Mouse (Mus musculus) C2C12 (cell line): ENCODE results near the gene Lrmda. TPM values are rescaled to one million over a fixed set of nuclear protein-coding genes. Genes with fewer than 3 reads are reported as not detected.

Experiments used
- H3K27me3 ChIP-seq: one replicate; pipeline ENCODE4 v1.6.1; 2011; ENCODE audit not compliant: control insufficient read depth, insufficient read depth, insufficient read length
- H3K36me3 ChIP-seq: one replicate; pipeline ENCODE4 v1.6.1; 2011; ENCODE audit not compliant: control insufficient read depth, insufficient read depth
- H3K4me3 ChIP-seq: one replicate; pipeline ENCODE4 v1.5.1; 2011; ENCODE audit warnings: mild to moderate bottlenecking, control low read depth; ENCODE audit not compliant: poor library complexity, insufficient read depth, severe bottlenecking
- H3K79me2 ChIP-seq: one replicate; pipeline ENCODE4 v1.6.1; 2011; ENCODE audit not compliant: control insufficient read depth, insufficient read depth
- H3K79me3 ChIP-seq: one replicate; pipeline ENCODE4 v1.6.1; 2011; ENCODE audit warnings: low read depth, control low read depth
- H3ac ChIP-seq: one replicate; pipeline ENCODE3; 2011; ENCODE audit warnings: low read depth; ENCODE audit not compliant: control insufficient read depth, insufficient read length
- CEBPB ChIP-seq: IDR thresholded peaks from one replicate; pipeline ENCODE4 v1.6.1; 2011; ENCODE audit warnings: low read depth, mild to moderate bottlenecking, control low read depth, moderate library complexity
- CTCF ChIP-seq: IDR thresholded peaks from one replicate; pipeline ENCODE4 v1.5.1; 2011; ENCODE audit not compliant: control insufficient read depth, insufficient read depth, insufficient read length
- FOSL1 ChIP-seq: IDR thresholded peaks from one replicate; pipeline ENCODE4 v1.8.0; 2011; ENCODE audit warnings: mild to moderate bottlenecking, low read length; ENCODE audit not compliant: poor library complexity, insufficient read depth, severe bottlenecking
- MAX ChIP-seq: IDR thresholded peaks from one replicate; pipeline ENCODE4 v1.6.1; 2011; ENCODE audit warnings: mild to moderate bottlenecking, control low read depth
- MYOD1 ChIP-seq: IDR thresholded peaks from one replicate; pipeline ENCODE4 v1.6.1; 2011; ENCODE audit warnings: low read depth; ENCODE audit not compliant: control insufficient read depth, insufficient read length
- MYOG ChIP-seq: IDR thresholded peaks from one replicate; pipeline ENCODE4 v1.6.1; 2011; ENCODE audit not compliant: control insufficient read depth, insufficient read length; ENCODE audit errors: extremely low read depth
- USF1 ChIP-seq: IDR thresholded peaks from one replicate; pipeline ENCODE4 v1.6.1; 2011; ENCODE audit warnings: low read depth, mild to moderate bottlenecking, control low read depth, moderate library complexity
- polyA plus RNA-seq: library from polyadenylated mRNA; unstranded; fragments of >200 nt; fragmentation: generic; extraction: Trizol; gene quantifications from one replicate; pipeline ENCODE4 v1.2.1, GENCODE M21; 2012; ENCODE audit warnings: missing spikeins

Lrmda gene
- polyA plus RNA-seq, 1 experiment = not detected

DNA sequence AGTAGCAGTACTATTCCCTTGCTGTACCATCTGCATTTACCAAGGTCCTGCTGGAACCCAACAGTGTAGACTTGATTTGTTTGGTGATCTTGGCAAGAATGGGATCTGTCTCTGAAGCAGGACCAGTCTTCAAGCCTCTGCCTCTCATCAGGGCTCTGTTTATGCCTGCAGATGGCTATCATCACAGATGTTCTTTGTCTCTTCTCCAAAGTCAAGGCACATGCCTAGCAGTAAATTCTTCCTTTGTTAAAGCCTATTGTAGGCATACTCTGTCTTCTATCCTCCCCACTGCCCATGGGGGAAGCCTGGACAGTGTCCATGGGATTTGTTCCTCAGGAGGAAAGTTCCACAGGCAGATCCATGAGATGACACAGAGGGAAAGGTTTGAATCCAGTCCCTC lies 930.0 kb downstream of the Lrmda start:
- H3K79me2 ChIP-seq = no peaks in the 10 kb centered on the region
- H3K27me3 ChIP-seq = no peaks in the 10 kb centered on the region
- no peak overlapping the region for H3K4me3 ChIP-seq
- no peaks in the 10 kb centered on the region for H3K79me3 ChIP-seq
- no peak for TF ChIP-seq MYOD1
- no peak for TF ChIP-seq USF1
- TF ChIP-seq CTCF = no peak
- TF ChIP-seq MAX = no peak
- no peak for TF ChIP-seq FOSL1
- TF ChIP-seq CEBPB = no peak
- no peak for TF ChIP-seq MYOG
- no peaks in the 10 kb centered on the region for H3K36me3 ChIP-seq
- H3ac ChIP-seq = no peak overlapping the region

DNA sequence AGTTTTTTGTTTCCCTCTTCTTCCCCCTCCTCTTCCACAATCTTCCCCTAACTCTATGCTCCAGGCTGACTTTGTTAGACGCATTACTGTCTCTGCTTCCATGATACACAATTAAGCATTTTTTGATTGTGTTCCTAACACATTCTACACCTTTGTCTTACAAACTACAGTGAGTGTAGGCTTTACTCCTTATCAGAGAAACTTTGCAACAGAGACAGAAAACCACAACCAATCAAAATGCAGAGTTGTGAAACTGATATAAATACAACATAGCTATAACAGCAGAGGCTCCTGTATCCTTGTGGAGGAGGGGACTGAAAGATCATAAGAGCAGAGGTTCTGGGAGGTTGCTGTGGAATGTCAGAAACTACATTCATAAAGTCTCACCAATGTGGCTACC lies 933.5 kb downstream of the Lrmda start:
- TF ChIP-seq FOSL1 = no peak
- TF ChIP-seq USF1 = no peak
- H3ac ChIP-seq = no peak overlapping the region
- no peaks in the 10 kb centered on the region for H3K79me3 ChIP-seq
- no peaks in the 10 kb centered on the region for H3K27me3 ChIP-seq
- H3K4me3 ChIP-seq = no peak overlapping the region
- H3K79me2 ChIP-seq = no peaks in the 10 kb centered on the region
- H3K36me3 ChIP-seq = no peaks in the 10 kb centered on the region

DNA sequence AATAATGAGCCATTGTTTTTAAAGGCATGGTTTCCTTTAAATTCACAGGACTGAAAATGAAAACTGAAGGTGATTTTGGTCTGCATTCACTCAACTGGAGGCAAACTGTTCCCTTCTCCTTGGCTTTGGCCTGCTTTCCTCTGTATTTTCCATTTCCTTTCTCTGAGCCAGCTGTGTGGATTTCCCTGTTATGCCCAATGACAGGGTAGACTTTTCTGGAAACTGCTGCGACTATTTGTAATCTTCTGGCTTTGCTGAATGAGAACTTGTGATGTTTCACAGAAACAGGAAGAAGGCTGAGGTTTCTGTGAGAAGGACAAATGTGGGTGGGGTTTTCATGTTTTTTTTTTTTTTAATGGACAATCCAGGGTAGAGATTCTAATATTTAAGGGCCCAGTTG lies 940.7 kb downstream of the Lrmda start:
- H3K79me3 ChIP-seq = no peaks in the 10 kb centered on the region
- TF ChIP-seq CEBPB (no peak), FOSL1 (no peak), USF1 (no peak), MYOG (no peak), MAX (no peak), CTCF (no peak), MYOD1 (no peak)
- no peak overlapping the region for H3K4me3 ChIP-seq
- no peaks in the 10 kb centered on the region for H3K27me3 ChIP-seq
- no peaks in the 10 kb centered on the region for H3K36me3 ChIP-seq
- no peak overlapping the region for H3ac ChIP-seq
- no peaks in the 10 kb centered on the region for H3K79me2 ChIP-seq

DNA sequence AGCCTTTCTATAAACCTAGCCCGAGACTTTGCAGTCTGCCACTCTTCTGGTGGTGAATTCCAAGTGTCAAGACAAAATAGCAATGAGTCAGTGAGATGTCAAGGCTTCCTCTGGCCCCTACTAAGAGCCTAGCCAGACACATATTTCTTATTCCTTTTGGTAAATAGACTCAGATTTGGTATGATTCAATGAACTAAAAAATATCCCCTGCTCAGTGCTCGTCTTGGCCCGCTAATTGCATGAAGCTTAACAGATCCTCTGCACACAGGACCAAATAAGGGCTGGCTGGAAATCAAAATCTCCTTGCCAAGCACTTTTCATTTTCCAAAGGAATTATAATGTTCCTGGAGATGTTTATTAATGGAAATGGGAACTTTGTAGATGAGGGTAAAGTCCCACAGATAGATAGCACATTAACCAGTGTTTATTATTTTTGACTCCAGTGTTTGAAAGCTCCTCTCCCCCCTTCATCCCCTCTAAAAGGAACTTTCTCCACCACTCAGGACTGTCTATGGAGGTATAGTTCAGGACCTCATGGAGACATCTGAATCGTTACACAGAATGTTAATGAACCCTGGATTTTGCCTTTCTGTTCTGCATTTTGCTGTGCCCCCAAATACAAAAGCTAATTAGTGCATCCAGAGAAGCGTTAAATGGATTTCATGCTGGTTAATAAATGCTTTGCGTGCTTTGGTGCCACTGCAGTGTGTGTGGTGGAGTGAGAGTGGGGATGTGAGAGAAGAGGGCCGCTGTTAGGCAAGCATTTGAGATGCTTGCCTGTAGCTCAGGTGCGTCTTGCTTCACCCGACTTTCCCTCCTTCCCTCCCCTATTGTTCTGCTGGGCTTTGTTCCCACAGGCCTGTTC lies 945.5 kb downstream of the Lrmda start:
- no peaks in the 10 kb centered on the region for H3K79me2 ChIP-seq
- no peak overlapping the region for H3K4me3 ChIP-seq
- H3K27me3 ChIP-seq = no peaks in the 10 kb centered on the region
- no peak overlapping the region for H3ac ChIP-seq
- H3K79me3 ChIP-seq = no peaks in the 10 kb centered on the region
- TF ChIP-seq MYOD1 = no peak
- no peak for TF ChIP-seq CTCF
- H3K36me3 ChIP-seq = no peaks in the 10 kb centered on the region

DNA sequence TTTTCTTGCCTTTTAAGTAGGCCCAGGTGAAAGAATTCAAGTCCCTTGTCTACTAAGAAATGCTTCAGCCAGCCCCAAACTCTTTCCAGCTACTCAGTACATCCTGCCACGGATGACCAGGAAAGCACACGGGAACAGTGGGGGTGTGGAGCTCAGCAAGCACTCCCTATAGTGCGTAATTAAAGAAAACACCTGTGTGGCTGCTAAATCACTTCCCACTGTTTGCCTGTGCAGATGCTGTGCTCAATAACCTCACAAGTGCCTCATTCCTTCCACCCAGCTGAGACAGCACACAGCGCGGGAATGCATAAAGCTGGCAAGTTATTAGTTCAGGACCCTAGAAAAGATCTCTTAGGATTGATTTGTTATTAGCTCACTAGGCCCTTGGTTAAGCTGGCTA lies 949.2 kb downstream of the Lrmda start:
- Histone ChIP-seq H3K27me3 (no peaks in the 10 kb centered on the region), H3K4me3 (no peak overlapping the region), H3K79me3 (no peaks in the 10 kb centered on the region), H3ac (no peak overlapping the region), H3K36me3 (no peaks in the 10 kb centered on the region), H3K79me2 (no peaks in the 10 kb centered on the region)
- TF ChIP-seq MYOG (no peak), CTCF (no peak), MYOD1 (no peak), FOSL1 (no peak), MAX (no peak), CEBPB (no peak), USF1 (no peak)

DNA sequence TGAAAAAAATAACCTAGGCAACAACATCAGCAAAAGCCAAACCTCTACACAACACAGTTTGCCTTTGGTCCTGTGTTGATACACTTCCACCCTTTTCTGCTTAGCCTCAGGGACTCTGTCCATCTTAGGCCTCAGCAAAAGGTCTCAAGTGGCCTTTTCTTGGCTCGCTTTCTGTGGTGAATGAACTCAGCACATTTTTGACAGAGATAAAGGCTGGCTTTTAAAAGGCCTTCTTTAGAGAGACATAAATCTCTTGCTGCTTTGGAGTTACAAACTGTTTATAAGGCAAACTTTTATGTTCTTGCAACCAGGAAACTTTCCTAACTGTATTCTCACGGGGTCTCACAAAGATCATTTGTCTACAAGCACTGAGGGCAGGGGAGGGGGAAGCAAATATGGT lies 967.2 kb downstream of the Lrmda start:
- Histone ChIP-seq H3K36me3 (no peaks in the 10 kb centered on the region), H3ac (no peak overlapping the region), H3K79me2 (no peaks in the 10 kb centered on the region), H3K4me3 (no peak overlapping the region), H3K79me3 (no peaks in the 10 kb centered on the region), H3K27me3 (no peaks in the 10 kb centered on the region)
- no peak for TF ChIP-seq FOSL1
- no peak for TF ChIP-seq USF1
- TF ChIP-seq CEBPB = no peak
- no peak for TF ChIP-seq CTCF
- no peak for TF ChIP-seq MYOG
- TF ChIP-seq MYOD1 = no peak
- TF ChIP-seq MAX = no peak
